Mouse (Mus musculus): Measurements from ENCODE around the gene Pak3. TPM values are rescaled to one million over a fixed set of nuclear protein-coding genes. Genes with fewer than 3 reads are reported as not detected.

Gene Pak3
- polyA plus RNA-seq, 1 experiment, result 0.01 TPM

DNA sequence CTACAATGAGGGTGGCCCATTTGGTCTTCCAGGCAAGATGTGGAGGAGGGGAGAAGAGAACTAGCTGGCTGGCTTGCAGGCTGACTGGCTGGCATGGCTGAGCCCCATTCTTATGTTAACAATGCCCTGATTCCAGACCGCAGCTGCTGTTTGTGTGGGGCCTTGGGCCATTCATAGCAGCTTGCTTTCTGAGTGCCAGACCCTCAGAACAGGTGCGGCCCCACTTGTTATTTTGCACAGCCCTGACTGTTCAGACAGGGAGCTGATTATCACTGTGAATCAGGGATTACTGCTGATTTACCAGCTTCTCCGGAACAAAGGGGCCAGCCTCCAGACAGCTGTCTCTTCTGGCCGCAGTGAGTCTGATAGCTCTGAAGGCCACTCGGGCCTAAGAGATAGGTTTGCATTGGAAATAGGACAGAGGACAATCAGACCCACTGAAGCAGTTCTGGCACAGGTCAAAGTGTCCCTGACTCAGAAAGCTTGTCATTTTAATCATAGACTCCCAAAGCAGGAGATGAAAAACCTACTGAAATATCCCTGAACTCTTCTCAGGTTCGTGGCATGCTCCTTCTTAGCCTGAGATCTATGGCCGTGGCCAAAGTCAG lies 24.9 kb downstream of the Pak3 start:
- no peaks in the 10 kb centered on the region for H3K4me1 ChIP-seq
- TF ChIP-seq GATA1 (IDR thresholded peaks at IDR 0.05; ENCODE audit: borderline replicate concordance, low read length) (no peak), FLI1 (IDR thresholded peaks at IDR 0.05; ENCODE audit: low read length) (no peak)
- H3K4me3 ChIP-seq (replicated peaks), result no peak overlapping the region
- H3K9me3 ChIP-seq, result no peaks in the 10 kb centered on the region
- H3K27me3 ChIP-seq (replicated peaks), result peaks cover 7% of the 10 kb centered on the region
- H3K36me3 ChIP-seq (replicated peaks; ENCODE audit: low read length), result no peaks in the 10 kb centered on the region

DNA sequence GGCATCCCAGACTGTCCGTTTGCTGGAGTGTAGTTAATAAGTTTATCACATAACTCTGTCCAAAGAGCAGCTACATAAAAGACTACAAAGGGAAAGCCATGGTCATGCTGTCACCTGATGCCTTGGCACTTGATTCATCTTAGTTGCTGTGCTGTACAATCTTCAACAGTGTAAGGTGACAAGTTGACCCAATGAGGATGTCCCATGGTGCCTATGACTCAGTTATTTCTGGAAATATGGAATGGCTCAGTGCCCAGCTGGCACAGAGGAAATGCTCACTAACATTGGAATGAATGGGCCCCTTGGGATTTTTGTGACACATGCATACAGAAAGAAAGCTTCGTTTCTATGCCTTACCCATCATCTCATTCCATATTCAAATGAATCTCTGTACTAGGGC lies 55.3 kb downstream of the Pak3 start:
- Histone ChIP-seq H3K27me3 (replicated peaks) (no peaks in the 10 kb centered on the region), H3K4me3 (replicated peaks) (no peak overlapping the region), H3K36me3 (replicated peaks; ENCODE audit: low read length) (no peaks in the 10 kb centered on the region), H3K4me1 (no peaks in the 10 kb centered on the region), H3K9me3 (no peaks in the 10 kb centered on the region)
- TF ChIP-seq FLI1 (IDR thresholded peaks at IDR 0.05; ENCODE audit: low read length), result no peak
- no peak for TF ChIP-seq GATA1 (IDR thresholded peaks at IDR 0.05; ENCODE audit: borderline replicate concordance, low read length)

DNA sequence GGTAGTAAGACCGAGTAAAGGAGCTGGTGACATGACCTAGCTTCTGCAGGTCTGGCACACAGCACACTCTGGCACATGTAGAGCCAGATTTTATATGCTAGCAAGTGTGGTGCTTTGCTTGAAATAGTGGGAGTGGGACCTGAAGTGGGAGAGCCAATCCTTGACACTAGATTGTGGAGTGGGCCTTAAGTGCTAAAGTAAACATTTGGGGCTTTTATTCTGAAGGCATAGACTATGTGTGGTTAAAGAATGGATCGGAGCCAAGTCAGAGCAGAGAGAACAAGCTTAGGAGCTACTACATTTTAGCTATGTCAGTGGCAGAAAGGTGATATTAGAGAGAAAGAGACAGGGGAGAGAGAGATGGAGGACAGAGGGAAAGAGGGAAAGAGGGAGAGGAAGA lies 61.5 kb downstream of the Pak3 start:
- no peaks in the 10 kb centered on the region for H3K36me3 ChIP-seq (replicated peaks; ENCODE audit: low read length)
- H3K9me3 ChIP-seq, result no peaks in the 10 kb centered on the region
- H3K27me3 ChIP-seq (replicated peaks), result peaks cover 7% of the 10 kb centered on the region
- TF ChIP-seq GATA1 (IDR thresholded peaks at IDR 0.05; ENCODE audit: borderline replicate concordance, low read length) (no peak), FLI1 (IDR thresholded peaks at IDR 0.05; ENCODE audit: low read length) (no peak)
- no peaks in the 10 kb centered on the region for H3K4me1 ChIP-seq
- no peak overlapping the region for H3K4me3 ChIP-seq (replicated peaks)

DNA sequence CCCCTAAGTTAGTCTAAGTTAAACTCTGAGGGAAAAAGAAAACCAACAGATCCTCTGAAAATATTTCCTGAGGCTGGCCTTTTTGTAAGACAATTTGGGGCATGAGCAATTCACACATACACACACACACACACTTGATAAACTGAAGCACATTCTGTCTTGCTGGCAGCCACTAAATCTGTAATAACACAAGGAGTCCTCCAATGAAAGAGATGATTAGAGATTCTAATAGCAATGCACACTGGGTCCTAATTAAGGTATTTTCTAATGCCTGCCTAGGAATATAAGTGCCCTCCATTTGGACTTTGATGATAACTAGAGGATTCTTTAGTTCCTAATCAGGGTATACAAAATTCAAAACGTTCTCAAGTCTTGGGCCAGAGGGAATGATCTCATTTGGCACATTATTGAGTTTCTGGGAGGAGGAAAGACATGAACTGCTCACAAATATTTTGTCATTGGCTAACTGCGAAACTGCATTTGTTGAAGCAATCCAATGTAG lies 62.1 kb downstream of the Pak3 start:
- Histone ChIP-seq H3K4me3 (replicated peaks) (no peak overlapping the region), H3K27me3 (replicated peaks) (peaks cover 7% of the 10 kb centered on the region), H3K4me1 (no peaks in the 10 kb centered on the region), H3K9me3 (no peaks in the 10 kb centered on the region), H3K36me3 (replicated peaks; ENCODE audit: low read length) (no peaks in the 10 kb centered on the region)
- TF ChIP-seq FLI1 (IDR thresholded peaks at IDR 0.05; ENCODE audit: low read length) (no peak), GATA1 (IDR thresholded peaks at IDR 0.05; ENCODE audit: borderline replicate concordance, low read length) (no peak)

DNA sequence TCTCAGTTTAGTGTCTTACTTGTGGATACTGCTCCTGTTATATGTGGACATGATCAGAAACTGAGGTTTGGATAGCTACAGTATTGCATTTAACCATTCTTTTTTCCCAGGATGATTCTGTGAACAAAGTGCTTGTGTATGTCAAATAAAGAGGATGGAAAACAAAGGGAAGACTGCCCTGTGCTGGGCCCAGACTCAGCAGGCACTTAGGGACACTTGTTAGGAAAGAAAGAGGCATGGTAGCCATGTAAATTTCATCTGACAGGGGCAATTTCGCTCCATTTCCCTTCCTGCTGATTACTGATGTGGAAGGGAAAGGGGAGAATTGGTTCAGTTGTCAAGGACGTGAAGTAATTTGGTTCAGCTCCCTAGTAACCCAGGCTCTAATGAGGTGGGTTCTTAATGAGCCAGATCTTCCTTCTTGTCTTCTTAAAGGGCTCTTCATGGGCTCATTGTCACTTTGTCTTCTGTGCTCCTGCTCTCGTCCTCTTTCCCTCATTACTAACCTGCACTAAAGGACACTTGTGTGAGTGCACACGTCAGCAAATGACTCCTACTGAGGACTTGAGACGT lies 88.6 kb downstream of the Pak3 start:
- Histone ChIP-seq H3K4me1 (no peaks in the 10 kb centered on the region), H3K9me3 (no peaks in the 10 kb centered on the region), H3K4me3 (replicated peaks) (no peak overlapping the region), H3K27me3 (replicated peaks) (peaks cover 2% of the 10 kb centered on the region), H3K36me3 (replicated peaks; ENCODE audit: low read length) (no peaks in the 10 kb centered on the region)
- no peak for TF ChIP-seq FLI1 (IDR thresholded peaks at IDR 0.05; ENCODE audit: low read length)
- TF ChIP-seq GATA1 (IDR thresholded peaks at IDR 0.05; ENCODE audit: borderline replicate concordance, low read length), result no peak

DNA sequence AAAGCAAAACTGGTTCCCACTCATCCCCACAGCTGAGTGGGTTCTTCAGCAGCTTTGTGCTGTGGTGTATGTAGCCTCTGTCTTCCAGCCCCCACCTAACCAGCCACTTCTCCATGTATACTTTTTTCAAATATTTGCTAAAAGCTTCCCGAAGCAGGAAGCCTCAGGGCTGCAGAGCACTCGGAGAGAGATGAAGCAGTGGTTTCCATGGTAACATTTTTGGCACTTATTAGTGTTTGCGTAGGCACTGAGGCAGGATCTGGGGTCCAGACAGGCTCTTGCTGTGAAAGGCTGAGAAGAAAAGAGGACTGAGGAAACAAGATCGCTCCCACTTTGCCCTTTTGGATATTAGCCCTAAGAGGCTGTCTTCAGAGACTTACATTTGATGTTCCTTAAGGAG lies 100.3 kb downstream of the Pak3 start:
- H3K4me3 ChIP-seq (replicated peaks), result no peak overlapping the region
- peaks cover 4% of the 10 kb centered on the region for H3K27me3 ChIP-seq (replicated peaks)
- TF ChIP-seq FLI1 (IDR thresholded peaks at IDR 0.05; ENCODE audit: low read length) (no peak), GATA1 (IDR thresholded peaks at IDR 0.05; ENCODE audit: borderline replicate concordance, low read length) (no peak)
- no peaks in the 10 kb centered on the region for H3K9me3 ChIP-seq
- no peaks in the 10 kb centered on the region for H3K36me3 ChIP-seq (replicated peaks; ENCODE audit: low read length)
- no peaks in the 10 kb centered on the region for H3K4me1 ChIP-seq

DNA sequence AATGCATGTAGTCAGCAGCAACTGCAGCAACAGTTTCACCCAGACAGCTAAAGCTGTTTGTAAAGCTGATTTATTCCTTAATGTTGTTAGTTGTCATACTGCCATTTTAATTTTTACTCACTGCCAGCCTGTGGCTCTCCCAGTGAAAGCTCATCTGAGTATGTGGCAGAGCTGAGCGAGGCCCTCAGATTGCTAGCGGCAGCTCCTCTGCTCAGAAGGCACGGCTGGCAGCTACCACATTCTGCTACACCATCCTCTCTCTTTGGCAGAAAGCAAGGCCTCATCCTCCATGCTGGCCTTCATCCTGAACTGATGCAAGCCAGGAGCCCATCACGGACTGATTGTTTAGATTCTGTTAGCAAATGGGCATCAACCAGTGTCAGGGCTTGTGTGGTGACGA lies 109.4 kb downstream of the Pak3 start:
- Histone ChIP-seq H3K4me1 (no peaks in the 10 kb centered on the region), H3K36me3 (replicated peaks; ENCODE audit: low read length) (no peaks in the 10 kb centered on the region), H3K27me3 (replicated peaks) (peaks cover 13% of the 10 kb centered on the region), H3K4me3 (replicated peaks) (no peak overlapping the region), H3K9me3 (no peaks in the 10 kb centered on the region)
- TF ChIP-seq FLI1 (IDR thresholded peaks at IDR 0.05; ENCODE audit: low read length), result no peak
- TF ChIP-seq GATA1 (IDR thresholded peaks at IDR 0.05; ENCODE audit: borderline replicate concordance, low read length), result no peak

DNA sequence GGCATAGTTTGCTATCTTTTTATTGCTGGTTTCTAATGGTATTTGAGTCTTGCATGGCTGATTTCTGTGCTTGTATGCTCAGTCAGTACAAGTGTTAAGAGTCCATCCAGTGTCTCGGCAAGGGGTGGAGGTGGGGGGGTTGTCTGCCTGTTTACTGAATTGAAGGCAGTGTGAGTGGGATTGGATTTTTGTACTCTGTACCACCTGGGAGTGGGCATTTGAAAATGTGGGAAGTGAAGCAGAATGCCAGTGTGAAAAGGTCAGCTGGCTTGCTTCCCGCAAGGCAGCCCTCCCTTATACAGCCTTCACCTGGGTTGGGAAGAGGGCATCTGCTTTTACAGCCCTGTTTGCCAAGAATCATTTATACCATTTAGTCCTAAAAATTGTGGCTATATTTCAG lies 125.5 kb downstream of the Pak3 start:
- Histone ChIP-seq H3K36me3 (replicated peaks; ENCODE audit: low read length) (no peaks in the 10 kb centered on the region), H3K4me3 (replicated peaks) (no peak overlapping the region), H3K4me1 (no peaks in the 10 kb centered on the region), H3K9me3 (no peaks in the 10 kb centered on the region), H3K27me3 (replicated peaks) (peaks cover 3% of the 10 kb centered on the region)
- TF ChIP-seq GATA1 (IDR thresholded peaks at IDR 0.05; ENCODE audit: borderline replicate concordance, low read length), result no peak
- no peak for TF ChIP-seq FLI1 (IDR thresholded peaks at IDR 0.05; ENCODE audit: low read length)

DNA sequence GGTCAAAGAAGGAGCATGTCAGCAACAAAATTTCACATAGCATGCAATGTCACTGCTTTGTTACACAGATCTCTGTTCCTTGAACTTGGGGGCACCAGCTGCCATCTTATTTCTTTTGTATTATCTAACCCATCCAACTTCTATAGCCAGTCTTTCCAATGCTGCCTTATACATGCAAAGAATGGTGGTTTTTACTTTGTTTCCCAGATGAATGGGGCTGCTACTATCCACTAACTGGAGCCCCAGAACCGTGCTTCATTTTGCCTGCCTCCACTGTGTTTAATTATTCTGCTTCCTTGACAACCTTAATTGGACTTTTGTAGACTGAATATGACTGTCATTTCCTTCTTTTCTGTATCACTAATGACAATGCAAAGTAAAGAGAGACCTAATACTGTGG lies 126.4 kb downstream of the Pak3 start:
- TF ChIP-seq FLI1 (IDR thresholded peaks at IDR 0.05; ENCODE audit: low read length) (no peak), GATA1 (IDR thresholded peaks at IDR 0.05; ENCODE audit: borderline replicate concordance, low read length) (no peak)
- no peaks in the 10 kb centered on the region for H3K9me3 ChIP-seq

DNA sequence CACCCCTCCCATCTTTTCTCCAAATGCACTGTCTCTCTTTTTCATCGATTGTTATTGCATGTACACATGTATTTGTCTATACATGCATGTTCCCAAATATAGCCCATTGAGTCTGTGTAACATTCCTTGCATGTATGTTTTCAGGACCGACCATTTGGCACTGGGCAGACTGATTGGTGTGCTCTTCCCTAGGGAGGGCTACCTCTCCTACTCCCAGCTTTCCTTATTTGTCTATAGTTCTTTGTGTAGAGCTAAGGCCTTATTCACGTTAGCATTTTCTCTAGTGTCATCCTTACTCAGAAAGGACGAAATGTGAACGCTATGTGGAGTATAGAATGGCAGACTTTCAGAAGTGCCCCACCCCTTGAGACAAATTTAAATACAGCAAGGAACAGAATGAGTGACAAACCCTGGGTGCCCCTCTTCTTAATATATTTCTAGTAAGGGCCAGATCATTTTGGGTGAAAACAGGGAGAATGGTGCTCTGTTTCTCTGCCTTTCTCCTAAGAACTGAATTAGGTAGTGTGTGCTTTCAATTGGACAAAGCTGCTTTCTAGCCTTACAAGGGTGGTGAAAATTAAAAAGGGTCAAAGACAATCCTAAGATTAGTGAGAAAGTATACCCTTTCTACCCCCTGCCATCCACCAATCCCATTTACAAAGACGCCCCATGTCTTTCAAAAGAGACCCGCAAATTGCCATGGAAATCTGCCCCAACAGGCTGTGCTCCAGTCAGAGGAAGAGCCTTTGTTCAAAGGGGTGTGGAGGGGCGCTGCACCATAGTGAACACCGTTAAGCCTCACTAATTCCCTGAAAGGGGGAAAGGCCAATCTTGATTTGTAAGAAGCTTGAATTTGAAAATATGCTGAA lies 136.2 kb downstream of the Pak3 start:
- H3K36me3 ChIP-seq (replicated peaks; ENCODE audit: low read length), result no peaks in the 10 kb centered on the region
- H3K4me3 ChIP-seq (replicated peaks), result no peak overlapping the region
- TF ChIP-seq FLI1 (IDR thresholded peaks at IDR 0.05; ENCODE audit: low read length), result no peak
- TF ChIP-seq GATA1 (IDR thresholded peaks at IDR 0.05; ENCODE audit: borderline replicate concordance, low read length), result no peak
- peaks cover 6% of the 10 kb centered on the region for H3K27me3 ChIP-seq (replicated peaks)
- H3K4me1 ChIP-seq, result no peaks in the 10 kb centered on the region
- H3K9me3 ChIP-seq, result no peaks in the 10 kb centered on the region

More for the DNA sequence above, 126.4 kb downstream of the Pak3 start:
- peaks cover 3% of the 10 kb centered on the region for H3K27me3 ChIP-seq (replicated peaks)
- H3K4me3 ChIP-seq (replicated peaks), result no peak overlapping the region
- H3K4me1 ChIP-seq, result no peaks in the 10 kb centered on the region
- no peaks in the 10 kb centered on the region for H3K36me3 ChIP-seq (replicated peaks; ENCODE audit: low read length)
